Mouse (Mus musculus): ENCODE measurements around the gene Gm49369. TPM values are rescaled to one million over a fixed set of nuclear protein-coding genes. Genes with fewer than 3 reads are reported as not detected.

Gene Gm49369
- polyA plus RNA-seq, 1 experiment: not detected

GRCm38 (mm10) chr7:142403591-142403990 is 21.1 kb upstream of the Gm49369 start:
- no peak for TF ChIP-seq CTCF (IDR thresholded peaks at IDR 0.05; ENCODE audit: extremely low read depth, insufficient read length, insufficient replicate concordance, low read depth, low read length)
- no peak for TF ChIP-seq POLR2A (IDR thresholded peaks at IDR 0.05; ENCODE audit: low read depth, low read length)
- no peaks in the 10 kb centered on the region for H3K36me3 ChIP-seq (ENCODE audit: control insufficient read depth, insufficient read depth, low read length)
- WGBS: 62% methylated on average over 4 of the region's 4 CpGs
- peaks cover 2% of the 10 kb centered on the region; the same call in 1 of the 2 replicates for H3K4me1 ChIP-seq (ENCODE audit: control insufficient read depth, insufficient read depth, insufficient read length, low read length)
- H3K27me3 ChIP-seq (ENCODE audit: control insufficient read depth, insufficient read depth, low read length): no peaks in the 10 kb centered on the region
- no peak overlapping the region for H3K27ac ChIP-seq (ENCODE audit: insufficient read depth, low read depth, low read length)
- H3K4me3 ChIP-seq (ENCODE audit: low read depth, low read length): no peak overlapping the region

- peaks cover 5% of the 10 kb centered on the region; the same call in 1 of the 2 replicates for H3K4me1 ChIP-seq (ENCODE audit: control insufficient read depth, insufficient read depth, insufficient read length, low read length)
- WGBS: 58% methylated on average over 7 of the region's 7 CpGs
These were observed 18.3 kb upstream of the Gm49369 start for GRCm38 (mm10) chr7:142400750-142401142.

GRCm38 (mm10) chr7:142400112-142400749 is 17.8 kb upstream of the Gm49369 start:
- 68% methylated on average over 7 of the region's 7 CpGs for WGBS
- H3K36me3 ChIP-seq (ENCODE audit: control insufficient read depth, insufficient read depth, low read length): no peaks in the 10 kb centered on the region
- no peak for TF ChIP-seq POLR2A (IDR thresholded peaks at IDR 0.05; ENCODE audit: low read depth, low read length)
- TF ChIP-seq CTCF (IDR thresholded peaks at IDR 0.05; ENCODE audit: extremely low read depth, insufficient read length, insufficient replicate concordance, low read depth, low read length): no peak
- H3K4me3 ChIP-seq (ENCODE audit: low read depth, low read length): no peak overlapping the region
- H3K27ac ChIP-seq (ENCODE audit: insufficient read depth, low read depth, low read length): no peak overlapping the region
- H3K27me3 ChIP-seq (ENCODE audit: control insufficient read depth, insufficient read depth, low read length): no peaks in the 10 kb centered on the region
- peaks cover 5% of the 10 kb centered on the region; the same call in 1 of the 2 replicates for H3K4me1 ChIP-seq (ENCODE audit: control insufficient read depth, insufficient read depth, insufficient read length, low read length)

More at GRCm38 (mm10) chr7:142400750-142401142, 18.3 kb upstream of the Gm49369 start:
- TF ChIP-seq POLR2A (IDR thresholded peaks at IDR 0.05; ENCODE audit: low read depth, low read length) (no peak), CTCF (IDR thresholded peaks at IDR 0.05; ENCODE audit: extremely low read depth, insufficient read length, insufficient replicate concordance, low read depth, low read length) (no peak)
- Histone ChIP-seq H3K4me3 (ENCODE audit: low read depth, low read length) (no peak overlapping the region), H3K36me3 (ENCODE audit: control insufficient read depth, insufficient read depth, low read length) (no peaks in the 10 kb centered on the region), H3K27me3 (ENCODE audit: control insufficient read depth, insufficient read depth, low read length) (no peaks in the 10 kb centered on the region), H3K27ac (ENCODE audit: insufficient read depth, low read depth, low read length) (no peak overlapping the region)

- H3K27me3 ChIP-seq (ENCODE audit: control insufficient read depth, insufficient read depth, low read length): no peaks in the 10 kb centered on the region
- no peak overlapping the region for H3K4me3 ChIP-seq (ENCODE audit: low read depth, low read length)
- TF ChIP-seq CTCF (IDR thresholded peaks at IDR 0.05; ENCODE audit: extremely low read depth, insufficient read length, insufficient replicate concordance, low read depth, low read length) (no peak), POLR2A (IDR thresholded peaks at IDR 0.05; ENCODE audit: low read depth, low read length) (no peak)
- no peak overlapping the region for H3K27ac ChIP-seq (ENCODE audit: insufficient read depth, low read depth, low read length)
- peaks cover 7% of the 10 kb centered on the region; the same call in 1 of the 2 replicates for H3K4me1 ChIP-seq (ENCODE audit: control insufficient read depth, insufficient read depth, insufficient read length, low read length)
- H3K36me3 ChIP-seq (ENCODE audit: control insufficient read depth, insufficient read depth, low read length): no peaks in the 10 kb centered on the region
- 70% methylated on average over 1 of the region's 1 CpGs for WGBS
These were observed 16.8 kb upstream of the Gm49369 start for GRCm38 (mm10) chr7:142399250-142399649.

- Histone ChIP-seq H3K27ac (ENCODE audit: insufficient read depth, low read depth, low read length) (no peak overlapping the region), H3K4me1 (ENCODE audit: control insufficient read depth, insufficient read depth, insufficient read length, low read length) (peaks cover 10% of the 10 kb centered on the region; the same call in 1 of the 2 replicates), H3K36me3 (ENCODE audit: control insufficient read depth, insufficient read depth, low read length) (no peaks in the 10 kb centered on the region), H3K27me3 (ENCODE audit: control insufficient read depth, insufficient read depth, low read length) (no peaks in the 10 kb centered on the region), H3K4me3 (ENCODE audit: low read depth, low read length) (no peak overlapping the region)
- WGBS: 47% methylated on average over 2 of the region's 2 CpGs
- no peak for TF ChIP-seq CTCF (IDR thresholded peaks at IDR 0.05; ENCODE audit: extremely low read depth, insufficient read length, insufficient replicate concordance, low read depth, low read length)
- no peak for TF ChIP-seq POLR2A (IDR thresholded peaks at IDR 0.05; ENCODE audit: low read depth, low read length)
These were observed 15.6 kb upstream of the Gm49369 start for GRCm38 (mm10) chr7:142398052-142398451.

GRCm38 (mm10) chr7:142396611-142397010 is 14.1 kb upstream of the Gm49369 start:
- TF ChIP-seq CTCF (IDR thresholded peaks at IDR 0.05; ENCODE audit: extremely low read depth, insufficient read length, insufficient replicate concordance, low read depth, low read length) (no peak), POLR2A (IDR thresholded peaks at IDR 0.05; ENCODE audit: low read depth, low read length) (no peak)
- Histone ChIP-seq H3K4me1 (ENCODE audit: control insufficient read depth, insufficient read depth, insufficient read length, low read length) (peaks cover 10% of the 10 kb centered on the region; the same call in 1 of the 2 replicates), H3K4me3 (ENCODE audit: low read depth, low read length) (no peak overlapping the region), H3K27ac (ENCODE audit: insufficient read depth, low read depth, low read length) (no peak overlapping the region), H3K27me3 (ENCODE audit: control insufficient read depth, insufficient read depth, low read length) (no peaks in the 10 kb centered on the region), H3K36me3 (ENCODE audit: control insufficient read depth, insufficient read depth, low read length) (no peaks in the 10 kb centered on the region)
- 100% methylated on average over 1 of the region's 1 CpGs for WGBS

- H3K4me3 ChIP-seq (ENCODE audit: low read depth, low read length): no peak overlapping the region
- peaks cover 10% of the 10 kb centered on the region; the same call in 1 of the 2 replicates for H3K4me1 ChIP-seq (ENCODE audit: control insufficient read depth, insufficient read depth, insufficient read length, low read length)
- TF ChIP-seq POLR2A (IDR thresholded peaks at IDR 0.05; ENCODE audit: low read depth, low read length): no peak
- no peak for TF ChIP-seq CTCF (IDR thresholded peaks at IDR 0.05; ENCODE audit: extremely low read depth, insufficient read length, insufficient replicate concordance, low read depth, low read length)
- no peaks in the 10 kb centered on the region for H3K27me3 ChIP-seq (ENCODE audit: control insufficient read depth, insufficient read depth, low read length)
- 78% methylated on average over 4 of the region's 4 CpGs for WGBS
- no peak overlapping the region for H3K27ac ChIP-seq (ENCODE audit: insufficient read depth, low read depth, low read length)
- H3K36me3 ChIP-seq (ENCODE audit: control insufficient read depth, insufficient read depth, low read length): no peaks in the 10 kb centered on the region
These were observed 13.0 kb upstream of the Gm49369 start for GRCm38 (mm10) chr7:142395472-142395871.
